Mouse (Mus musculus) stomach, embryonic 15.5 days (tissue): ENCODE data around the gene Tfap2a. TPM values are rescaled to one million over a fixed set of nuclear protein-coding genes. Genes with fewer than 3 reads are reported as not detected.

ENCODE experiments used
- ATAC-seq: fragments of 200-750 bp; cut with Nextera tagmentation; 2 replicates; pipeline ENCODE4 v1.8.0; 2017; ENCODE audit warnings: low read depth, moderate number of reproducible peaks, moderate TSS enrichment; ENCODE audit not compliant: insufficient read depth, low FRiP score
- H3K27ac ChIP-seq: fragments of 300-500 bp; sonication (generic); 2 replicates; pipeline ENCODE4 v1.5.1; 2015; ENCODE audit warnings: mild to moderate bottlenecking, inconsistent platforms
- H3K27me3 ChIP-seq: fragments of 300-500 bp; sonication (generic); replicated peaks from 2 replicates; pipeline ENCODE4 v1.6.1; 2015; ENCODE audit warnings: inconsistent platforms
- H3K36me3 ChIP-seq: fragments of 300-500 bp; sonication (generic); 2 replicates; pipeline ENCODE4 v1.6.1; 2015; ENCODE audit warnings: inconsistent platforms
- H3K4me1 ChIP-seq: fragments of 300-500 bp; sonication (generic); 2 replicates; pipeline ENCODE4 v1.6.1; 2015; ENCODE audit warnings: inconsistent platforms
- H3K4me2 ChIP-seq: fragments of 300-500 bp; sonication (generic); 2 replicates; pipeline ENCODE4 v1.6.1; 2015; ENCODE audit warnings: mild to moderate bottlenecking, inconsistent platforms
- H3K4me3 ChIP-seq: fragments of 300-500 bp; sonication (generic); replicated peaks from 2 replicates; pipeline ENCODE4 v1.5.1; 2015; ENCODE audit warnings: inconsistent platforms
- H3K9ac ChIP-seq: fragments of 300-500 bp; sonication (generic); 2 replicates; pipeline ENCODE4 v1.6.1; 2015; ENCODE audit warnings: inconsistent platforms
- H3K9me3 ChIP-seq: fragments of 300-500 bp; sonication (generic); 2 replicates; pipeline ENCODE4 v1.6.1; 2016; ENCODE audit warnings: inconsistent platforms
- WGBS: fragments of 180-500 bp; shearing (Covaris S2); methylation state at CpG from one replicate; pipeline ENCODE4 v1.1.7; 2015; 5-methylcytosine and 5-hydroxymethylcytosine counted together
- polyA plus RNA-seq: library from polyadenylated mRNA; unstranded; fragments of >200 nt; fragmentation: Nextera tagmentation; extraction: Ambion mirVana; gene quantifications from 2 replicates; pipeline ENCODE4 v1.2.1, GENCODE M21; 2015

Gene Tfap2a
- polyA plus RNA-seq: 0.80 and 1.0 TPM in 2 replicates

GRCm38 (mm10) chr13:40738196-40738880 lies at the start of gene Tfap2a:
Gene Tfap2a, minus strand, starts transcription at chr13:40738376.
- 1% methylated on average over 30 of the region's 30 CpGs for WGBS
- Histone ChIP-seq H3K4me1 (peaks cover 19% of the 10 kb centered on the region), H3K9me3 (no peaks in the 10 kb centered on the region), H3K27ac (no peak within 1 kb of the TSS), H3K36me3 (no peaks in the 10 kb centered on the region), H3K27me3 (peaks cover 96% of the 10 kb centered on the region), H3K4me2 (0 out of 2 replicates have a peak within 1 kb of the TSS, but pooled peaks have one; percentile 9), H3K9ac (no peak within 1 kb of the TSS), H3K4me3 (peak within 1 kb of the TSS; percentile 8; the same call in 1 of the 2 replicates)
- ATAC-seq: no peak

GRCm38 (mm10) chr13:40784202-40784771 lies 46.1 kb upstream of the Tfap2a start:
- WGBS: 43% methylated on average over 8 of the region's 8 CpGs
- no peak overlapping the region for H3K9ac ChIP-seq
- no peak for ATAC-seq
- H3K27ac ChIP-seq: no peak overlapping the region
- H3K4me1 ChIP-seq: no peaks in the 10 kb centered on the region
- H3K36me3 ChIP-seq: no peaks in the 10 kb centered on the region
- no peaks in the 10 kb centered on the region for H3K9me3 ChIP-seq
- no peak overlapping the region for H3K4me3 ChIP-seq
- H3K4me2 ChIP-seq: no peak overlapping the region
- H3K27me3 ChIP-seq: no peaks in the 10 kb centered on the region

GRCm38 (mm10) chr13:40757995-40758394 lies 19.8 kb upstream of the Tfap2a start:
- Histone ChIP-seq H3K9me3 (no peaks in the 10 kb centered on the region), H3K4me3 (no peak overlapping the region), H3K4me2 (no peak overlapping the region), H3K27ac (no peak overlapping the region), H3K36me3 (no peaks in the 10 kb centered on the region), H3K4me1 (no peaks in the 10 kb centered on the region), H3K9ac (no peak overlapping the region), H3K27me3 (no peaks in the 10 kb centered on the region)
- ATAC-seq: no peak

- no peak for ATAC-seq
- no peak overlapping the region for H3K4me2 ChIP-seq
- 60% methylated on average over 7 of the region's 7 CpGs for WGBS
- no peak overlapping the region for H3K9ac ChIP-seq
- no peak overlapping the region for H3K27ac ChIP-seq
- no peaks in the 10 kb centered on the region for H3K36me3 ChIP-seq
- H3K4me1 ChIP-seq: no peaks in the 10 kb centered on the region
- H3K4me3 ChIP-seq: no peak overlapping the region
- H3K9me3 ChIP-seq: no peaks in the 10 kb centered on the region
- no peaks in the 10 kb centered on the region for H3K27me3 ChIP-seq
These were observed 18.2 kb upstream of the Tfap2a start for GRCm38 (mm10) chr13:40756356-40756755.

- H3K9me3 ChIP-seq: no peaks in the 10 kb centered on the region
- H3K27me3 ChIP-seq: no peaks in the 10 kb centered on the region
- no peaks in the 10 kb centered on the region for H3K4me1 ChIP-seq
- no peak overlapping the region for H3K27ac ChIP-seq
- H3K4me3 ChIP-seq: no peak overlapping the region
- ATAC-seq: no peak
- no peaks in the 10 kb centered on the region for H3K36me3 ChIP-seq
- WGBS: 91% methylated on average over 10 of the region's 10 CpGs
- no peak overlapping the region for H3K9ac ChIP-seq
- H3K4me2 ChIP-seq: no peak overlapping the region
These were observed 15.9 kb upstream of the Tfap2a start for GRCm38 (mm10) chr13:40754091-40754490.

GRCm38 (mm10) chr13:40751889-40752288 lies 13.7 kb upstream of the Tfap2a start:
- Histone ChIP-seq H3K9me3 (no peaks in the 10 kb centered on the region), H3K4me3 (no peak overlapping the region), H3K36me3 (no peaks in the 10 kb centered on the region), H3K4me2 (no peak overlapping the region), H3K9ac (no peak overlapping the region), H3K27ac (no peak overlapping the region), H3K27me3 (peaks cover 4% of the 10 kb centered on the region; the same call in 1 of the 2 replicates), H3K4me1 (no peaks in the 10 kb centered on the region)
- ATAC-seq: no peak
- WGBS: 79% methylated on average over 10 of the region's 10 CpGs

- Histone ChIP-seq H3K4me1 (peaks cover 3% of the 10 kb centered on the region), H3K27ac (no peak overlapping the region), H3K9ac (no peak overlapping the region), H3K4me2 (no peak overlapping the region; the same call in 1 of the 2 replicates), H3K27me3 (peaks cover 24% of the 10 kb centered on the region), H3K9me3 (no peaks in the 10 kb centered on the region), H3K4me3 (no peak overlapping the region), H3K36me3 (no peaks in the 10 kb centered on the region)
- 55% methylated on average over 9 of the region's 9 CpGs for WGBS
- ATAC-seq: no peak
These were observed 11.4 kb upstream of the Tfap2a start for GRCm38 (mm10) chr13:40749603-40749905.

- H3K36me3 ChIP-seq: no peaks in the 10 kb centered on the region
- ATAC-seq: no peak
- peaks cover 30% of the 10 kb centered on the region for H3K27me3 ChIP-seq
- H3K27ac ChIP-seq: no peak overlapping the region
- H3K4me3 ChIP-seq: no peak overlapping the region
- no peak overlapping the region for H3K9ac ChIP-seq
- 10% methylated on average over 19 of the region's 19 CpGs for WGBS
- no peaks in the 10 kb centered on the region for H3K9me3 ChIP-seq
- peaks cover 7% of the 10 kb centered on the region for H3K4me1 ChIP-seq
- H3K4me2 ChIP-seq: peak overlapping the region; percentile 46
These were observed 10.8 kb upstream of the Tfap2a start for GRCm38 (mm10) chr13:40748785-40749602.

GRCm38 (mm10) chr13:40744111-40744805 lies 6.1 kb upstream of the Tfap2a start:
- peaks cover 7% of the 10 kb centered on the region for H3K4me1 ChIP-seq
- H3K27ac ChIP-seq: no peak overlapping the region
- H3K27me3 ChIP-seq: peaks cover 75% of the 10 kb centered on the region
- H3K9me3 ChIP-seq: no peaks in the 10 kb centered on the region
- 3% methylated on average over 19 of the region's 19 CpGs for WGBS
- H3K4me2 ChIP-seq: peak overlapping the region; percentile 34
- no peak overlapping the region for H3K4me3 ChIP-seq
- no peaks in the 10 kb centered on the region for H3K36me3 ChIP-seq
- no peak overlapping the region for H3K9ac ChIP-seq
- no peak for ATAC-seq

GRCm38 (mm10) chr13:40743221-40743620 lies 5.0 kb upstream of the Tfap2a start:
- Histone ChIP-seq H3K4me2 (no peak overlapping the region), H3K9ac (no peak overlapping the region), H3K4me3 (no peak overlapping the region), H3K4me1 (peaks cover 11% of the 10 kb centered on the region), H3K9me3 (no peaks in the 10 kb centered on the region), H3K36me3 (no peaks in the 10 kb centered on the region), H3K27me3 (peaks cover 85% of the 10 kb centered on the region), H3K27ac (no peak overlapping the region)
- ATAC-seq: no peak
- 16% methylated on average over 4 of the region's 4 CpGs for WGBS

- peaks cover 11% of the 10 kb centered on the region for H3K4me1 ChIP-seq
- 3% methylated on average over 25 of the region's 25 CpGs for WGBS
- no peak overlapping the region for H3K9ac ChIP-seq
- H3K36me3 ChIP-seq: no peaks in the 10 kb centered on the region
- H3K9me3 ChIP-seq: no peaks in the 10 kb centered on the region
- H3K27me3 ChIP-seq: peaks cover 94% of the 10 kb centered on the region
- no peak for ATAC-seq
- no peak overlapping the region for H3K4me3 ChIP-seq
- H3K27ac ChIP-seq: no peak overlapping the region
- no peak overlapping the region for H3K4me2 ChIP-seq
These were observed 3.8 kb upstream of the Tfap2a start for GRCm38 (mm10) chr13:40741841-40742550.
